Mouse (Mus musculus) heart, embryonic 16.5 days (tissue): ENCODE results near the gene Anapc11. TPM values are rescaled to one million over a fixed set of nuclear protein-coding genes. Genes with fewer than 3 reads are reported as not detected.
A peak's percentile ranks its signal among the peaks of the same experiment; 100 is the strongest.

Experiments used
- ATAC-seq: fragments of 200-750 bp; cut with Nextera tagmentation; replicated peaks from 2 replicates; pipeline ENCODE4 v1.8.0; 2017; ENCODE audit warnings: moderate number of reproducible peaks; ENCODE audit not compliant: insufficient read depth, low FRiP score; ENCODE audit errors: extremely low read depth
- H3K27ac ChIP-seq: fragments of 300-500 bp; sonication (generic); 2 replicates; pipeline ENCODE4 v1.5.1; 2014; ENCODE audit warnings: mild to moderate bottlenecking, low read length, control low read depth, moderate library complexity
- H3K27me3 ChIP-seq: fragments of 300-500 bp; sonication (generic); 2 replicates; pipeline ENCODE4 v1.6.1; 2014; ENCODE audit warnings: low read length, mixed read lengths; ENCODE audit not compliant: control insufficient read depth, insufficient read depth
- H3K36me3 ChIP-seq: fragments of 300-500 bp; sonication (generic); 2 replicates; pipeline ENCODE4 v1.6.1; 2014; ENCODE audit not compliant: control insufficient read depth, insufficient read depth
- H3K4me1 ChIP-seq: fragments of 300-500 bp; sonication (generic); 2 replicates; pipeline ENCODE4 v1.6.1; 2014; ENCODE audit warnings: low read length, mixed read lengths; ENCODE audit not compliant: control insufficient read depth, insufficient read depth
- H3K4me2 ChIP-seq: fragments of 300-500 bp; sonication (generic); 2 replicates; pipeline ENCODE4 v1.6.1; 2014; ENCODE audit warnings: low read depth, mild to moderate bottlenecking, control low read depth, low read length
- H3K4me3 ChIP-seq: fragments of 300-500 bp; sonication (generic); 2 replicates; pipeline ENCODE4 v1.5.1; 2014; ENCODE audit warnings: mild to moderate bottlenecking, control low read depth, low read length
- H3K9ac ChIP-seq: fragments of 300-500 bp; sonication (generic); 2 replicates; pipeline ENCODE4 v1.6.1; 2014; ENCODE audit warnings: low read length, control low read depth
- H3K9me3 ChIP-seq: fragments of 300-500 bp; sonication (generic); replicated peaks from 2 replicates; pipeline ENCODE4 v1.6.1; 2016; ENCODE audit warnings: low read length; ENCODE audit not compliant: control insufficient read depth
- WGBS: fragments of 180-500 bp; shearing (Covaris S2); extraction: QIAGEN DNeasy Blood & Tissue Kit; methylation state at CpG from one replicate; pipeline ENCODE4 v1.1.7; 2014; 5-methylcytosine and 5-hydroxymethylcytosine counted together
- polyA plus RNA-seq: library from polyadenylated mRNA; unstranded; fragments of >200 nt; fragmentation: Nextera tagmentation; extraction: Ambion mirVana; gene quantifications from 2 replicates; pipeline ENCODE4 v1.2.1, GENCODE M21; 2015

Anapc11 gene
- polyA plus RNA-seq, 1 experiment from 2014 or later: 179 TPM

- peaks cover 8% of the 10 kb centered on the region for H3K36me3 ChIP-seq
- H3K27me3 ChIP-seq: no peaks in the 10 kb centered on the region
- peak overlapping the region; percentile 26; the same call in 1 of the 2 replicates for H3K9ac ChIP-seq
- ATAC-seq: no peak
- no peak overlapping the region for H3K4me3 ChIP-seq
- no peaks in the 10 kb centered on the region for H3K9me3 ChIP-seq
- 82% methylated on average over 22 of the region's 22 CpGs for WGBS
- 0 out of 2 replicates have a peak overlapping the region, but pooled peaks have one; percentile 34 for H3K27ac ChIP-seq
- peaks cover 44% of the 10 kb centered on the region for H3K4me1 ChIP-seq
- peak overlapping the region; percentile 15; the same call in 1 of the 2 replicates for H3K4me2 ChIP-seq
These were observed 29.5 kb downstream of the Anapc11 start for GRCm38 (mm10) chr11:120627468-120628300.

- Histone ChIP-seq H3K4me3 (no peak overlapping the region; the same call in 1 of the 2 replicates), H3K4me1 (peaks cover 44% of the 10 kb centered on the region), H3K4me2 (no peak overlapping the region), H3K9ac (no peak overlapping the region), H3K27me3 (no peaks in the 10 kb centered on the region), H3K27ac (no peak overlapping the region), H3K36me3 (peaks cover 8% of the 10 kb centered on the region), H3K9me3 (no peaks in the 10 kb centered on the region)
- 92% methylated on average over 23 of the region's 23 CpGs for WGBS
- no peak for ATAC-seq
These were observed 30.6 kb downstream of the Anapc11 start for GRCm38 (mm10) chr11:120628601-120629340.

GRCm38 (mm10) chr11:120629341-120629730 is 31.1 kb downstream of the Anapc11 start:
- peaks cover 8% of the 10 kb centered on the region for H3K36me3 ChIP-seq
- H3K4me2 ChIP-seq: peak overlapping the region; percentile 34
- peak overlapping the region; percentile 52; the same call in 1 of the 2 replicates for H3K27ac ChIP-seq
- peaks cover 39% of the 10 kb centered on the region for H3K4me1 ChIP-seq
- no peak overlapping the region; the same call in 1 of the 2 replicates for H3K4me3 ChIP-seq
- no peaks in the 10 kb centered on the region for H3K9me3 ChIP-seq
- 74% methylated on average over 23 of the region's 23 CpGs for WGBS
- H3K27me3 ChIP-seq: no peaks in the 10 kb centered on the region
- no peak for ATAC-seq
- peak overlapping the region; percentile 54; the same call in 1 of the 2 replicates for H3K9ac ChIP-seq

GRCm38 (mm10) chr11:120629911-120630310 is 31.7 kb downstream of the Anapc11 start:
- peak overlapping the region; percentile 34 for H3K4me2 ChIP-seq
- no peaks in the 10 kb centered on the region for H3K27me3 ChIP-seq
- H3K4me1 ChIP-seq: peaks cover 39% of the 10 kb centered on the region
- H3K36me3 ChIP-seq: peaks cover 8% of the 10 kb centered on the region
- no peak overlapping the region; the same call in 1 of the 2 replicates for H3K4me3 ChIP-seq
- peak overlapping the region; percentile 54 for H3K9ac ChIP-seq
- ATAC-seq: no peak
- H3K9me3 ChIP-seq: no peaks in the 10 kb centered on the region
- peak overlapping the region; percentile 52 for H3K27ac ChIP-seq
- WGBS: 8% methylated on average over 7 of the region's 7 CpGs

DNA sequence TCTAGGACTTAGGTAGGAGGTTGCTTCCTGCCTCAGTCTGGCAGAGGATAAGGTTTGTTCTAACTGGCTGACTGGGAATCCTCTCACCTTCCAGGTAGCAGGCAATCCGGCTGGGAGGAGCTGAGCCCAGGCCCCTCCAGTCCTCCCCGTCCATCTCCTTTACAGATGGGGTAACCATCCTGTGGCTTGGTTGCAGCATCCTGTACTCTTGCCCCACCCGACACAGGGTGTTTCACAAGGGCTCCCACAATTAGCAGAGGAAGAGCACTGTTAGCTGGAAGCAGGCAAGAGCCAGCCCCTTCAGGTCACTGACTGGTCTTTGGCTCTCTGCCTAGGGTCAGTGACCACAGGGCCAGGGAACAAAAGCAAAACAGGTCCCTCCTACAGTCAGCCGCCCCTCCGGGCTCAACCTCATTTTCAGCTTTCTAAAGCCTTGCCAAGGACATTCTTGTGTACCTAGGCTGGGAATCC is 32.2 kb downstream of the Anapc11 start:
- ATAC-seq: no peak
- Histone ChIP-seq H3K9me3 (no peaks in the 10 kb centered on the region), H3K9ac (peak overlapping the region; percentile 54), H3K4me1 (peaks cover 35% of the 10 kb centered on the region), H3K4me2 (peak overlapping the region; percentile 34), H3K27me3 (no peaks in the 10 kb centered on the region), H3K36me3 (peaks cover 8% of the 10 kb centered on the region), H3K27ac (peak overlapping the region; percentile 52), H3K4me3 (no peak overlapping the region)
- WGBS: 38% methylated on average over 5 of the region's 5 CpGs

GRCm38 (mm10) chr11:120630881-120631725 is 32.9 kb downstream of the Anapc11 start:
- Histone ChIP-seq H3K4me2 (peak overlapping the region; percentile 83), H3K27me3 (no peaks in the 10 kb centered on the region), H3K9ac (peak overlapping the region; percentile 54), H3K4me1 (peaks cover 32% of the 10 kb centered on the region), H3K27ac (peak overlapping the region; percentile 52), H3K9me3 (no peaks in the 10 kb centered on the region), H3K36me3 (peaks cover 8% of the 10 kb centered on the region), H3K4me3 (no peak overlapping the region)
- WGBS: 30% methylated on average over 7 of the region's 7 CpGs
- ATAC-seq: no peak

- H3K4me1 ChIP-seq: peaks cover 32% of the 10 kb centered on the region
- ATAC-seq: no peak
- H3K4me2 ChIP-seq: peak overlapping the region; percentile 83
- 0 out of 2 replicates have a peak overlapping the region, but pooled peaks have one; percentile 52 for H3K27ac ChIP-seq
- 54% methylated on average over 4 of the region's 4 CpGs for WGBS
- peak overlapping the region; percentile 77 for H3K4me3 ChIP-seq
- H3K9ac ChIP-seq: peak overlapping the region; percentile 94
- H3K36me3 ChIP-seq: peaks cover 8% of the 10 kb centered on the region
- no peaks in the 10 kb centered on the region for H3K27me3 ChIP-seq
- no peaks in the 10 kb centered on the region for H3K9me3 ChIP-seq
These were observed 33.7 kb downstream of the Anapc11 start for GRCm38 (mm10) chr11:120631726-120632448.
